Comparison of ENCODE assay signal across 8 mouse cellular contexts in genomic region chr13:97193420-97193819, GRCm38 (mm10). TPM values are rescaled to one million over a fixed set of nuclear protein-coding genes. Genes with fewer than 3 reads are reported as not detected.
DNase-seq lines count a peak whose midpoint lies in the region; ATAC-seq and TF ChIP-seq lines count a peak whose summit lies in the region.

No protein-coding gene starts in this region.

- peak; percentile 88 for DNase-seq in kidney, adult 2 months
- peak; percentile 94 for DNase-seq in brain, adult 2 months (ENCODE audit: low read depth, low spot score)
- peak; percentile 32 to 61 for DNase-seq in gastrocnemius, adult 8-10 months (ENCODE audit: low spot score in 2 of 2)
- DNase-seq in layer of hippocampus, adult 8-10 months (ENCODE audit: low spot score in 2 of 2): peak; percentile 67 to 79
- DNase-seq in ovary, postnatal 14 days (ENCODE audit: low spot score): peak; percentile 60
- no peak for DNase-seq in embryo, embryonic 11 days

- no peak overlapping the region for H3K4me2 ChIP-seq in kidney, embryonic 16.5 days (replicated peaks; ENCODE audit: low read depth, low read length)
- no peak overlapping the region for H3K4me2 ChIP-seq in intestine, postnatal 0 days (replicated peaks; ENCODE audit: low read depth)

- TF ChIP-seq POLR2A in kidney, adult 2 months (IDR thresholded peaks at IDR 0.05; ENCODE audit: low read depth, low read length): no peak

- no peak overlapping the region for H3K27ac ChIP-seq in kidney, adult 2 months (ENCODE audit: insufficient read depth, low read depth, low read length)
- H3K27ac ChIP-seq in kidney, embryonic 16.5 days (ENCODE audit: low read length): no peak overlapping the region
- H3K27ac ChIP-seq in intestine, postnatal 0 days (ENCODE audit: low read depth, low read length): no peak overlapping the region

- no peak overlapping the region for H3K4me3 ChIP-seq in kidney, adult 2 months (ENCODE audit: insufficient read depth, low read depth, low read length)
- H3K4me3 ChIP-seq in kidney, embryonic 16.5 days (ENCODE audit: low read length): no peak overlapping the region
- H3K4me3 ChIP-seq in intestine, postnatal 0 days (ENCODE audit: low read depth, low read length): no peak overlapping the region

- 40% methylated on average over 7 of the region's 7 CpGs for WGBS in kidney, adult 2 months
- 71% methylated on average over 7 of the region's 7 CpGs for WGBS in kidney, embryonic 16.5 days
- 58% methylated on average over 7 of the region's 7 CpGs for WGBS in intestine, postnatal 0 days

- TF ChIP-seq CTCF in kidney, adult 2 months (conservative IDR thresholded peaks at IDR 0.05; ENCODE audit: insufficient read depth, insufficient read length, low read depth, low read length): no peak
- no peak for TF ChIP-seq CTCF in intestine, postnatal 0 days (IDR thresholded peaks at IDR 0.05; ENCODE audit: low read depth)

- H3K9me3 ChIP-seq in kidney, embryonic 16.5 days (ENCODE audit: low read length): no peaks in the 10 kb centered on the region
- no peaks in the 10 kb centered on the region for H3K9me3 ChIP-seq in intestine, postnatal 0 days (ENCODE audit: control insufficient read depth)

- no peaks in the 10 kb centered on the region for H3K36me3 ChIP-seq in kidney, adult 2 months (ENCODE audit: control insufficient read depth, insufficient read depth, low read length)
- no peaks in the 10 kb centered on the region for H3K36me3 ChIP-seq in kidney, embryonic 16.5 days (ENCODE audit: insufficient read depth, low read length)
- peaks cover 18% of the 10 kb centered on the region for H3K36me3 ChIP-seq in intestine, postnatal 0 days (ENCODE audit: control insufficient read depth, insufficient read depth)

- ATAC-seq in kidney, embryonic 16.5 days (ENCODE audit: low FRiP score, low TSS enrichment): no peak
- no peak for ATAC-seq in intestine, postnatal 0 days

- H3K27me3 ChIP-seq in kidney, adult 2 months (replicated peaks; ENCODE audit: control insufficient read depth, insufficient read depth, low read length): no peaks in the 10 kb centered on the region
- no peaks in the 10 kb centered on the region for H3K27me3 ChIP-seq in kidney, embryonic 16.5 days (ENCODE audit: insufficient read depth, low read length)
- no peaks in the 10 kb centered on the region for H3K27me3 ChIP-seq in intestine, postnatal 0 days (replicated peaks; ENCODE audit: control insufficient read depth, insufficient read depth, low read length)

- 0 out of 2 replicates have a peak, but pooled peaks cover 3% of the 10 kb centered on the region for H3K4me1 ChIP-seq in kidney, adult 2 months (ENCODE audit: control insufficient read depth, insufficient read depth, low read length)
- H3K4me1 ChIP-seq in kidney, embryonic 16.5 days (ENCODE audit: insufficient read depth, low read length): 0 out of 2 replicates have a peak, but pooled peaks cover 5% of the 10 kb centered on the region
- H3K4me1 ChIP-seq in intestine, postnatal 0 days (replicated peaks; ENCODE audit: control insufficient read depth, insufficient read depth, low read length): no peaks in the 10 kb centered on the region; the same call in 1 of the 2 replicates

- H3K9ac ChIP-seq in kidney, embryonic 16.5 days (replicated peaks; ENCODE audit: low read length): no peak overlapping the region
- no peak overlapping the region for H3K9ac ChIP-seq in intestine, postnatal 0 days (ENCODE audit: low read depth, low read length)

RNA-seq across cellular contexts. Expression of gene Hexb, which starts 4.7 kb away (rescaled TPM):
- 149 and 205 TPM in 2 replicates for polyA plus RNA-seq in kidney, adult 2 months (2012; rRNA removed)
- 40.3 and 44.6 TPM in 2 replicates for polyA plus RNA-seq in kidney, embryonic 16.5 days (2015; fragmentation: Nextera tagmentation; extraction: Ambion mirVana)
- total RNA-seq in gastrocnemius, adult 8-10 months (2022): 1 to 10 TPM; 5.4 to 7.3 (median 6.4) TPM
- total RNA-seq in layer of hippocampus, adult 8-10 months (2022): 100 to 1,000 TPM; 114 to 546 (median 290) TPM
- 273 and 300 TPM in 2 replicates for polyA plus RNA-seq in intestine, postnatal 0 days (2015; fragmentation: Nextera tagmentation; extraction: Ambion mirVana)

RNA-seq across cellular contexts. Expression of gene Enc1, which starts 47.5 kb away (rescaled TPM):
- 2.7 and 3.6 TPM in 2 replicates for polyA plus RNA-seq in kidney, adult 2 months (2012; rRNA removed)
- 13.7 and 14.3 TPM in 2 replicates for polyA plus RNA-seq in kidney, embryonic 16.5 days (2015; fragmentation: Nextera tagmentation; extraction: Ambion mirVana)
- 1 to 10 TPM in 2 of 4 experiments, under 1 TPM in 2; 0.90 to 2.6 (median 1.1) TPM for total RNA-seq in gastrocnemius, adult 8-10 months (2022)
- total RNA-seq in layer of hippocampus, adult 8-10 months (2022): 100 to 1,000 TPM; 584 to 717 (median 649) TPM
- polyA plus RNA-seq in intestine, postnatal 0 days (2015; fragmentation: Nextera tagmentation; extraction: Ambion mirVana): 2.3 and 2.6 TPM in 2 replicates

RNA-seq across cellular contexts. Expression of gene Gfm2, which starts 55.7 kb away (rescaled TPM):
- 32.1 and 32.3 TPM in 2 replicates for polyA plus RNA-seq in kidney, adult 2 months (2012; rRNA removed)
- polyA plus RNA-seq in kidney, embryonic 16.5 days (2015; fragmentation: Nextera tagmentation; extraction: Ambion mirVana): 33.5 and 39.2 TPM in 2 replicates
- 10 to 100 TPM; 46.6 to 53.9 (median 51.7) TPM for total RNA-seq in gastrocnemius, adult 8-10 months (2022)
- total RNA-seq in layer of hippocampus, adult 8-10 months (2022): 10 to 100 TPM; 24.0 to 36.5 (median 30.5) TPM
- 16.8 and 19.0 TPM in 2 replicates for polyA plus RNA-seq in intestine, postnatal 0 days (2015; fragmentation: Nextera tagmentation; extraction: Ambion mirVana)

RNA-seq across cellular contexts. Expression of gene Nsa2, which starts 55.7 kb away (rescaled TPM):
- polyA plus RNA-seq in kidney, adult 2 months (2012; rRNA removed): 25.4 and 32.5 TPM in 2 replicates
- 48.8 and 55.4 TPM in 2 replicates for polyA plus RNA-seq in kidney, embryonic 16.5 days (2015; fragmentation: Nextera tagmentation; extraction: Ambion mirVana)
- total RNA-seq in gastrocnemius, adult 8-10 months (2022): 10 to 100 TPM; 32.5 to 42.2 (median 36.2) TPM
- total RNA-seq in layer of hippocampus, adult 8-10 months (2022): 10 to 100 TPM; 33.2 to 55.1 (median 44.1) TPM
- 58.1 and 64.0 TPM in 2 replicates for polyA plus RNA-seq in intestine, postnatal 0 days (2015; fragmentation: Nextera tagmentation; extraction: Ambion mirVana)
